Mouse (Mus musculus) embryonic stem cell, embryonic (primary cell): ENCODE results near the gene Uqcc3.

ENCODE experiments used
- CTCF ChIA-PET, 4 experiments: fragments of 300-600 bp in 2 of 4; fragments of 350-600 bp in 2 of 4; sonication (Branson Sonifier 250); formaldehyde crosslinking; loops; one replicate each; lab custom pipeline; 2022; ENCODE audit warnings: inconsistent platforms in 2 of 4; lab: Charles Lee
- POLR2A ChIA-PET, 4 experiments: fragments of 300-600 bp in 2 of 4; fragments of 350-600 bp in 2 of 4; sonication (Branson Sonifier 250); formaldehyde crosslinking; loops; one replicate each; lab custom pipeline; 2022; ENCODE audit warnings: antibody characterized with exemption in 4 of 4, inconsistent platforms in 1 of 4; lab: Charles Lee

Uqcc3 gene

GRCm38 (mm10) chr19:8844371-8845129, 36.2 kb downstream of the Uqcc3 start:
- CTCF ChIA-PET = interaction anchor here in 3 of 4 experiments (0.6 to 1.4 kb wide), 5 partner anchors 32 to 265 kb away, joined by 3 to 5 read pairs (median 4); no protein-coding TSS in a partner anchor
- POLR2A ChIA-PET = interaction anchor here in 2 of 4 experiments (0.6 to 7.4 kb wide), 18 partner anchors 9 to 140 kb away, joined by 3 to 74 read pairs (median 4); partner anchors contain the start of genes 1810009A15Rik (in 2 of the 2), Gm49416 (in 2 of the 2), Slc3a2 (in 2 of the 2) and Eef1g (in 1 of the 2)

- ChIA-PET CTCF (no interaction called here), POLR2A (interaction anchor here in 2 of 4 experiments (1.1 to 2.3 kb wide), 6 partner anchors 9 to 120 kb away, joined by 3 to 6 read pairs (median 4); partner anchors contain the start of genes Slc3a2 (in 1 of the 2) and Taf6l (in 1 of the 2))
Observed at GRCm38 (mm10) chr19:8842961-8843360, 37.8 kb downstream of the Uqcc3 start.

- ChIA-PET CTCF (no interaction called here), POLR2A (interaction anchor here in 2 of 4 experiments (0.8 to 3.6 kb wide), 6 partner anchors 8 to 150 kb away, joined by 3 to 42 read pairs (median 20); partner anchors contain the start of genes 1810009A15Rik (in 1 of the 2), Ahnak (in 1 of the 2), Gm49416 (in 1 of the 2) and Lrrn4cl (in 1 of the 2))
Observed at GRCm38 (mm10) chr19:8841012-8841411, 39.7 kb downstream of the Uqcc3 start.

GRCm38 (mm10) chr19:8839908-8840791, 40.6 kb downstream of the Uqcc3 start:
- ChIA-PET CTCF (interaction anchor here in 2 of 4 experiments (1.3 to 1.7 kb wide), 4 partner anchors 10 to 121 kb away, joined by 3 to 8 read pairs (median 4); partner anchors contain the start of gene Lrrn4cl (in 1 of the 2)), POLR2A (interaction anchor here (0.6 to 3.6 kb wide), 88 partner anchors 9 to 1423 kb away, joined by 3 to 75 read pairs (median 8); partner anchors contain the start of genes B3gat3 (in 3 of the 4), Hnrnpul2 (in 3 of the 4), Lrrn4cl (in 3 of the 4) and Polr2g (in 3 of the 4))

GRCm38 (mm10) chr19:8839103-8839907, 41.4 kb downstream of the Uqcc3 start, which contains the start of gene Gng3:
Gene Gng3 (minus strand): TSS chr19:8839194.
- ChIA-PET POLR2A (interaction anchor here (0.6 to 3.6 kb wide), 145 partner anchors 9 to 1423 kb away, joined by 3 to 75 read pairs (median 5); partner anchors contain the start of genes AC129217.1 (in 4 of the 4), Eef1g (in 4 of the 4), Lrrn4cl (in 4 of the 4) and B3gat3 (in 3 of the 4)), CTCF (interaction anchor here in 3 of 4 experiments (0.7 to 1.7 kb wide), 12 partner anchors 11 to 272 kb away, joined by 3 to 8 read pairs (median 4); partner anchors contain the start of genes Lrrn4cl (in 1 of the 3) and Tut1 (in 1 of the 3))

GRCm38 (mm10) chr19:8838041-8838730, 42.5 kb downstream of the Uqcc3 start:
- ChIA-PET CTCF (interaction anchor here (0.6 to 1.7 kb wide), 6 partner anchors 14 to 869 kb away, joined by 3 to 7 read pairs (median 4); no protein-coding TSS in a partner anchor), POLR2A (interaction anchor here (0.6 to 3.6 kb wide), 104 partner anchors 8 to 274 kb away, joined by 3 to 75 read pairs (median 6); partner anchors contain the start of genes AC129217.1 (in 4 of the 4), Lrrn4cl (in 4 of the 4), Eef1g (in 3 of the 4) and Slc3a2 (in 3 of the 4))

- POLR2A ChIA-PET = interaction anchor here in 2 of 4 experiments (0.7 to 8.9 kb wide), 39 partner anchors 7 to 262 kb away, joined by 3 to 113 read pairs (median 15); partner anchors contain the start of genes Hnrnpul2 (in 2 of the 2), Ttc9c (in 2 of the 2), Zbtb3 (in 2 of the 2) and 1810009A15Rik (in 1 of the 2)
- CTCF ChIA-PET = no interaction called here
Observed at GRCm38 (mm10) chr19:8837251-8837791, 43.4 kb downstream of the Uqcc3 start, which contains the start of gene Bscl2. Gene Bscl2 (plus strand): TSS chr19:8837467.

- ChIA-PET CTCF (interaction anchor here in 1 of 4 experiments (0.6 kb wide), 1 partner anchor 83 kb away, joined by 3 read pairs; no protein-coding TSS in a partner anchor), POLR2A (interaction anchor here (0.7 to 8.9 kb wide), 37 partner anchors 8 to 148 kb away, joined by 3 to 113 read pairs (median 5); partner anchors contain the start of genes Hnrnpul2 (in 3 of the 4), Ttc9c (in 3 of the 4), 1810009A15Rik (in 2 of the 4) and Eef1g (in 2 of the 4))
Observed at GRCm38 (mm10) chr19:8836327-8836726, 44.4 kb downstream of the Uqcc3 start.

GRCm38 (mm10) chr19:8832971-8833370, 47.8 kb downstream of the Uqcc3 start:
- ChIA-PET POLR2A (interaction anchor here in 3 of 4 experiments (0.6 to 8.9 kb wide), 13 partner anchors 9 to 120 kb away, joined by 3 to 113 read pairs (median 6); partner anchors contain the start of genes Hnrnpul2 (in 2 of the 3), Slc3a2 (in 2 of the 3), Ttc9c (in 2 of the 3) and Nxf1 (in 1 of the 3)), CTCF (no interaction called here)

GRCm38 (mm10) chr19:8831262-8831661, 49.5 kb downstream of the Uqcc3 start:
- CTCF ChIA-PET = interaction anchor here in 2 of 4 experiments (0.7 to 0.9 kb wide), 3 partner anchors 12 to 89 kb away, joined by 3 to 4 read pairs (median 3); partner anchors contain the start of genes B3gat3 (in 1 of the 2) and Ttc9c (in 1 of the 2)

GRCm38 (mm10) chr19:8830664-8831063, 50.1 kb downstream of the Uqcc3 start:
- POLR2A ChIA-PET = interaction anchor here in 3 of 4 experiments (0.6 to 8.9 kb wide), 31 partner anchors 8 to 154 kb away, joined by 3 to 113 read pairs (median 5); partner anchors contain the start of genes Hnrnpul2 (in 3 of the 3), Ttc9c (in 3 of the 3), Gng3 (in 2 of the 3) and Nxf1 (in 2 of the 3)
- CTCF ChIA-PET = interaction anchor here in 2 of 4 experiments (0.7 to 0.9 kb wide), 3 partner anchors 12 to 89 kb away, joined by 3 to 4 read pairs (median 3); partner anchors contain the start of genes B3gat3 (in 1 of the 2) and Ttc9c (in 1 of the 2)

More at GRCm38 (mm10) chr19:8831262-8831661, 49.5 kb downstream of the Uqcc3 start:
- POLR2A ChIA-PET = interaction anchor here in 3 of 4 experiments (0.7 to 8.9 kb wide), 26 partner anchors 8 to 155 kb away, joined by 3 to 113 read pairs (median 4); partner anchors contain the start of genes Hnrnpul2 (in 3 of the 3), Ttc9c (in 3 of the 3), Slc3a2 (in 2 of the 3) and Taf6l (in 2 of the 3)
